Mouse (Mus musculus) Muller cell, postnatal 12 days (primary cell): ENCODE results near the gene Hoxb6.

Source experiments
- DNase-seq: peaks from one replicate; pipeline ENCODE4 v3.0.0-alpha.2; 2015; ENCODE audit errors: inconsistent ontology term

Hoxb6 gene

GRCm38 (mm10) chr11:96268031-96268745, 24.1 kb upstream of the Hoxb6 start:
- DNase-seq = no peak

- no peak for DNase-seq
Observed at GRCm38 (mm10) chr11:96269869-96270268, 22.4 kb upstream of the Hoxb6 start.

- DNase-seq = no peak
Observed at GRCm38 (mm10) chr11:96270996-96271540, 21.2 kb upstream of the Hoxb6 start, which contains the start of gene Hoxb9. TSS of gene Hoxb9 (plus strand) at chr11:96271457.

- DNase-seq = no peak
Observed at GRCm38 (mm10) chr11:96271541-96272011, 20.7 kb upstream of the Hoxb6 start.

- DNase-seq = no peak
Observed at GRCm38 (mm10) chr11:96272024-96272921, 20.0 kb upstream of the Hoxb6 start.

GRCm38 (mm10) chr11:96274428-96274827, 17.8 kb upstream of the Hoxb6 start:
- DNase-seq = no peak

- no peak for DNase-seq
Observed at GRCm38 (mm10) chr11:96275896-96276295, 16.4 kb upstream of the Hoxb6 start.

GRCm38 (mm10) chr11:96277151-96278044, 14.9 kb upstream of the Hoxb6 start:
- DNase-seq = no peak

- no peak for DNase-seq
Observed at GRCm38 (mm10) chr11:96278324-96278723, 14.0 kb upstream of the Hoxb6 start.

GRCm38 (mm10) chr11:96278773-96279172, 13.5 kb upstream of the Hoxb6 start:
- DNase-seq = peak; percentile 72

- no peak for DNase-seq
Observed at GRCm38 (mm10) chr11:96279421-96280233, 12.6 kb upstream of the Hoxb6 start.

GRCm38 (mm10) chr11:96280399-96281378, 11.6 kb upstream of the Hoxb6 start:
- no peak for DNase-seq

GRCm38 (mm10) chr11:96281396-96281795, 10.9 kb upstream of the Hoxb6 start:
- DNase-seq = no peak

- no peak for DNase-seq
Observed at GRCm38 (mm10) chr11:96281855-96282570, 10.3 kb upstream of the Hoxb6 start, which contains the start of gene Hoxb8. TSS of gene Hoxb8 (plus strand) at chr11:96281905.

- no peak for DNase-seq
Observed at GRCm38 (mm10) chr11:96282795-96283430, 9.4 kb upstream of the Hoxb6 start.

GRCm38 (mm10) chr11:96284041-96284749, 8.1 kb upstream of the Hoxb6 start:
- peak; percentile 36 for DNase-seq
